Comparison of ENCODE assay signal across 20 mouse cellular contexts in the genomic region with DNA sequence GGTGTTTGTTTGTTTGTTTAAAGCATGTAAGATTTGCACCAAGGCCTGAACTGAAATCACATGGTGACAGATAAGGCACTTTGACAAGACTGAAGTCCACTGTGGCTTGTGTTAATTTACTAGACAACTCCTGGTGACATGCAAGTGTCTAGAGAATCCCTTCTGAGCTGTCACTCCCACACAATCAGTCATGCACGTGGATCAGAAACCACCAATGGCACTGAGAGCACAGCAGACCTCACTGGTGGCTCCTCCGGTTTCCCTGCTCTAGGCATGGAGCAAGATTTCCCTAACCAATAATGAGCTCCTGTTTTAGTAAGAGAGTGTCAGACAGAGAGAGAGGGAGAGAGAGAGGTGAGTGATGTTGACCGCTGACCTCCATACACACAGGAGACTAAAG.
DNase-seq lines count a peak whose midpoint lies in the region; ATAC-seq lines count a peak whose summit lies in the region.
"Had no signal": no experiment of that assay in that cellular context is flagged by ENCODE, and none has a peak within 500 bp of the region (broad histone marks: within the 10 kb centered on the region; RNA-seq: fewer than 3 reads in every experiment).

No protein-coding gene starts in this region.

- H3K4me2 ChIP-seq in kidney, embryonic 14.5 days (replicated peaks; ENCODE audit: low read depth, low read length): no peak overlapping the region
- H3K4me2 ChIP-seq: forebrain, embryonic 13.5 days; heart, embryonic 13.5 days; hindbrain, embryonic 14.5 days had no signal

- no peaks in the 10 kb centered on the region for H3K9me3 ChIP-seq in kidney, embryonic 14.5 days (ENCODE audit: control insufficient read depth, low read length)
- H3K9me3 ChIP-seq: forebrain, embryonic 10.5 days; forebrain, embryonic 13.5 days; heart, embryonic 10.5 days; heart, embryonic 13.5 days had no signal

- H3K27me3 ChIP-seq in kidney, embryonic 14.5 days (ENCODE audit: control insufficient read depth, insufficient read depth, low read length): peaks cover 4% of the 10 kb centered on the region; the same call in 1 of the 2 replicates

- H3K36me3 ChIP-seq in kidney, embryonic 14.5 days (ENCODE audit: control insufficient read depth, insufficient read depth, low read length): no peaks in the 10 kb centered on the region
- H3K36me3 ChIP-seq: forebrain, embryonic 10.5 days; heart, embryonic 10.5 days; heart, embryonic 13.5 days had no signal

- H3K9ac ChIP-seq in kidney, embryonic 14.5 days (ENCODE audit: low read depth, low read length): no peak overlapping the region
- H3K9ac ChIP-seq: forebrain, embryonic 13.5 days; heart, embryonic 13.5 days; hindbrain, embryonic 14.5 days had no signal

- H3K4me3 ChIP-seq in kidney, embryonic 14.5 days (ENCODE audit: low read length): no peak overlapping the region
- H3K4me3 ChIP-seq: forebrain, embryonic 10.5 days; forebrain, embryonic 13.5 days; heart, adult 2 months; heart, embryonic 10.5 days; heart, embryonic 13.5 days had no signal

- peaks cover 11% of the 10 kb centered on the region; the same call in 1 of the 2 replicates for H3K4me1 ChIP-seq in kidney, embryonic 14.5 days (ENCODE audit: control insufficient read depth, insufficient read depth, low read length)

- peak; percentile 7; the same call in 1 of the 2 replicates for ATAC-seq in kidney, embryonic 14.5 days (ENCODE audit: low FRiP score, low TSS enrichment)
- ATAC-seq: forebrain, embryonic 13.5 days; forebrain, embryonic 16.5 days; hindbrain, postnatal 0 days had no signal

- H3K27ac ChIP-seq in kidney, embryonic 14.5 days (ENCODE audit: low read depth, low read length): no peak overlapping the region
- H3K27ac ChIP-seq: forebrain, embryonic 10.5 days; forebrain, embryonic 13.5 days; heart, adult 2 months; heart, embryonic 10.5 days; heart, embryonic 13.5 days; hindbrain, embryonic 14.5 days; hindbrain, postnatal 0 days had no signal

- peak; percentile 42 for DNase-seq in embryo, embryonic 10 days (ENCODE audit: low spot score)
- DNase-seq in embryo, embryonic 11 days: no peak
- no peak for DNase-seq in kidney, postnatal 25 days
- DNase-seq in retina, postnatal 1 day: peak; percentile 51
- DNase-seq in retina, embryonic 14.5 days (ENCODE audit: low spot score): no peak
- no peak for DNase-seq in urinary bladder, postnatal 25 days (ENCODE audit: low spot score)
- DNase-seq: cerebellum, adult 11-12 months; cerebellum, adult 8-10 months; cerebellum, postnatal 36 days; heart, postnatal 14 days; heart, postnatal 4 days had no signal

- 31% methylated on average over 3 of the region's 3 CpGs for WGBS in kidney, embryonic 14.5 days

Comparison
In these comparisons a context has a peak if more than half of its experiments do, and no peak if none do; other contexts are left out.
1. DNase-seq: peak in embryo, embryonic 10 days (single experiment) and retina, postnatal 1 day (single experiment); none in embryo, embryonic 11 days (single experiment), kidney, postnatal 25 days (0 of 2), retina, embryonic 14.5 days (single experiment) and urinary bladder, postnatal 25 days (single experiment).